ENCODE assay signal across 9 mouse cellular contexts in the genomic region with DNA sequence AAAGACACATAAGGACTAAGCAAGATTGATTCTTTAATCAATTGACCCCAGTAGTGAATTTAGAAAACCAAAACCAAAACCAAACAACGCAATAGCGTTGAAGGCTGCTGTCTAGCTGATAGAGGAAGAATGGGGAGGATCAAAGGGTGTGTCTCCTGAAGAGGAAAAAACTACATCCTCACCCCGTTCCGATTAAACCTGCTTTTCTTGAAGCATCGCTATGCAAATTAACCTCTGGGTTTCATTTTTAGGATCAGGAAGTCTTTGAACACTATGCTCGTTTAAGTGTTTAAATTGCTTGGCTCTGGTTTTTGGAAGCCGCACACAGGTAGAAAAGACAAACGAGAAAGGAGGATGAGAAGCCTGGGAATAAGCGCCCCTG. TPM values are rescaled to one million over a fixed set of nuclear protein-coding genes. Genes with fewer than 3 reads are reported as not detected.
DNase-seq lines count a peak whose midpoint lies in the region; ATAC-seq lines count a peak whose summit lies in the region.
"Had no signal": no experiment of that assay in that cellular context is flagged by ENCODE, and none has a peak within 500 bp of the region (broad histone marks: within the 10 kb centered on the region; RNA-seq: fewer than 3 reads in every experiment).

No protein-coding gene starts in this region.

- H3K9ac ChIP-seq in heart, embryonic 11.5 days (ENCODE audit: low read depth, low read length) = no peak overlapping the region
- H3K9ac ChIP-seq in forebrain, embryonic 13.5 days = peak overlapping the region; percentile 86
- peak overlapping the region; percentile 74 for H3K9ac ChIP-seq in liver, embryonic 16.5 days (ENCODE audit: low read depth, low read length)
- H3K9ac ChIP-seq in stomach, embryonic 16.5 days (ENCODE audit: low read length) = peak overlapping the region; percentile 76

- no peak overlapping the region for H3K27ac ChIP-seq in heart, embryonic 11.5 days (ENCODE audit: low read depth, low read length)
- no peak overlapping the region for H3K27ac ChIP-seq in forebrain, embryonic 13.5 days
- no peak overlapping the region for H3K27ac ChIP-seq in liver, embryonic 16.5 days (ENCODE audit: low read length)
- H3K27ac ChIP-seq in stomach, embryonic 16.5 days (ENCODE audit: low read length) = peak overlapping the region; percentile 53

- H3K4me2 ChIP-seq in heart, embryonic 11.5 days = peak overlapping the region; percentile 92
- peak overlapping the region; percentile 80 for H3K4me2 ChIP-seq in forebrain, embryonic 13.5 days
- peak overlapping the region; percentile 97 for H3K4me2 ChIP-seq in liver, embryonic 16.5 days (ENCODE audit: low read depth, low read length)
- peak overlapping the region; percentile 80 for H3K4me2 ChIP-seq in stomach, embryonic 16.5 days (ENCODE audit: low read depth, low read length)

- DNase-seq in heart, postnatal 25 days (ENCODE audit: low spot score) = no peak
- DNase-seq in CD4-positive, CD25-positive, alpha-beta regulatory T cell, adult 2 months (ENCODE audit: low read depth, low spot score) = peak; percentile 78
- no peak for DNase-seq in right cerebral cortex, adult 18-20 months
- no peak for DNase-seq in left cerebral cortex, postnatal 10 days (ENCODE audit: extremely low spot score in 1 of 2, low spot score in 2 of 2)

- H3K36me3 ChIP-seq in heart, embryonic 11.5 days (ENCODE audit: control insufficient read depth, insufficient read depth, low read length) = no peaks in the 10 kb centered on the region
- 0 out of 2 replicates have a peak, but pooled peaks cover 10% of the 10 kb centered on the region for H3K36me3 ChIP-seq in forebrain, embryonic 13.5 days (ENCODE audit: poor library complexity, severe bottlenecking)
- H3K36me3 ChIP-seq in liver, embryonic 16.5 days (ENCODE audit: control insufficient read depth, insufficient read depth) = no peaks in the 10 kb centered on the region
- no peaks in the 10 kb centered on the region for H3K36me3 ChIP-seq in stomach, embryonic 16.5 days (ENCODE audit: control insufficient read depth, insufficient read depth, low read length)

- H3K9me3 ChIP-seq in heart, embryonic 11.5 days (replicated peaks; ENCODE audit: control insufficient read depth, low read length) = no peaks in the 10 kb centered on the region
- no peaks in the 10 kb centered on the region for H3K9me3 ChIP-seq in forebrain, embryonic 13.5 days (replicated peaks)
- no peaks in the 10 kb centered on the region for H3K9me3 ChIP-seq in liver, embryonic 16.5 days (replicated peaks; ENCODE audit: control insufficient read depth, low read length)
- no peaks in the 10 kb centered on the region for H3K9me3 ChIP-seq in stomach, embryonic 16.5 days (replicated peaks; ENCODE audit: control insufficient read depth, low read length)

- intact Hi-C loops in heart, postnatal 25 days (cut with DNase I) = loop anchor here (5.0 kb wide), 1 partner anchor 91 kb away; a partner anchor contains a TSS
- intact Hi-C loops in left cerebral cortex, postnatal 10 days (cut with DNase I) = no loop called here

- H3K4me3 ChIP-seq in heart, embryonic 11.5 days (ENCODE audit: low read depth, low read length) = peak overlapping the region; percentile 61
- peak overlapping the region; percentile 78 for H3K4me3 ChIP-seq in forebrain, embryonic 13.5 days
- H3K4me3 ChIP-seq in liver, embryonic 16.5 days (ENCODE audit: low read depth, low read length) = peak overlapping the region; percentile 74
- peak overlapping the region; percentile 70 for H3K4me3 ChIP-seq in stomach, embryonic 16.5 days (replicated peaks; ENCODE audit: low read length)

- peaks cover 3% of the 10 kb centered on the region; the same call in 1 of the 2 replicates for H3K27me3 ChIP-seq in heart, embryonic 11.5 days (ENCODE audit: control insufficient read depth, insufficient read depth, low read length)
- H3K27me3 ChIP-seq in forebrain, embryonic 13.5 days = peaks cover 10% of the 10 kb centered on the region
- H3K27me3 ChIP-seq in liver, embryonic 16.5 days (ENCODE audit: control insufficient read depth, insufficient read depth, low read depth, low read length) = peaks cover 14% of the 10 kb centered on the region
- no peaks in the 10 kb centered on the region; the same call in 1 of the 2 replicates for H3K27me3 ChIP-seq in stomach, embryonic 16.5 days (ENCODE audit: control insufficient read depth, insufficient read depth, low read length)
- H3K27me3 ChIP-seq: Patski had no signal

- 17% methylated on average over 9 of the region's 9 CpGs for WGBS in heart, embryonic 11.5 days (ENCODE audit: insufficient replicate concordance)
- WGBS in forebrain, embryonic 13.5 days = 18% methylated on average over 9 of the region's 9 CpGs
- WGBS in liver, embryonic 16.5 days (ENCODE audit: insufficient replicate concordance) = 10% methylated on average over 9 of the region's 9 CpGs
- 19% methylated on average over 9 of the region's 9 CpGs for WGBS in stomach, embryonic 16.5 days

- H3K4me1 ChIP-seq in heart, embryonic 11.5 days (ENCODE audit: control insufficient read depth, insufficient read depth, low read length) = peaks cover 2% of the 10 kb centered on the region
- H3K4me1 ChIP-seq in forebrain, embryonic 13.5 days = peaks cover 18% of the 10 kb centered on the region
- H3K4me1 ChIP-seq in liver, embryonic 16.5 days (ENCODE audit: control insufficient read depth, low read depth, low read length) = peaks cover 18% of the 10 kb centered on the region
- H3K4me1 ChIP-seq in stomach, embryonic 16.5 days (ENCODE audit: control insufficient read depth, insufficient read depth, low read length) = peaks cover 13% of the 10 kb centered on the region

- ATAC-seq in heart, embryonic 11.5 days (replicated peaks; ENCODE audit: insufficient number of reproducible peaks, low FRiP score, low TSS enrichment) = no peak
- ATAC-seq in forebrain, embryonic 13.5 days = no peak
- no peak for ATAC-seq in liver, embryonic 16.5 days (ENCODE audit: low read depth)
- ATAC-seq in stomach, embryonic 16.5 days (ENCODE audit: insufficient read depth, low FRiP score) = no peak

RNA-seq across cellular contexts. Expression of a gene that starts 1.2 kb away (rescaled TPM):
- polyA plus RNA-seq in heart, embryonic 11.5 days (2014; fragmentation: Nextera tagmentation; extraction: Ambion mirVana) = 60.5 and 68.8 TPM in 2 replicates
- 10 to 100 TPM; 65.5 to 74.3 TPM for total RNA-seq in heart, postnatal 25 days (2021)
- 49.9 and 55.6 TPM in 2 replicates for polyA plus RNA-seq in forebrain, embryonic 13.5 days (2015; fragmentation: Nextera tagmentation; extraction: Ambion mirVana)
- 7.1 and 7.4 TPM in 2 replicates for polyA plus RNA-seq in liver, embryonic 16.5 days (2015; fragmentation: Nextera tagmentation; extraction: Ambion mirVana)
- polyA plus RNA-seq in stomach, embryonic 16.5 days (2015; fragmentation: Nextera tagmentation; extraction: Ambion mirVana) = 48.7 and 62.2 TPM in 2 replicates
- 10 to 100 TPM; 92.3 to 95.0 TPM for total RNA-seq in left cerebral cortex, postnatal 10 days (2021)

RNA-seq across cellular contexts. Expression of a gene that starts 22.4 kb away (rescaled TPM):
- 2.2 and 3.5 TPM in 2 replicates for polyA plus RNA-seq in heart, embryonic 11.5 days (2014; fragmentation: Nextera tagmentation; extraction: Ambion mirVana)
- 10 to 100 TPM; 24.4 to 25.9 TPM for total RNA-seq in heart, postnatal 25 days (2021)
- 7.4 and 7.9 TPM in 2 replicates for polyA plus RNA-seq in forebrain, embryonic 13.5 days (2015; fragmentation: Nextera tagmentation; extraction: Ambion mirVana)
- polyA plus RNA-seq in liver, embryonic 16.5 days (2015; fragmentation: Nextera tagmentation; extraction: Ambion mirVana) = 2.2 and 2.6 TPM in 2 replicates
- 2.7 and 2.9 TPM in 2 replicates for polyA plus RNA-seq in stomach, embryonic 16.5 days (2015; fragmentation: Nextera tagmentation; extraction: Ambion mirVana)
- total RNA-seq in left cerebral cortex, postnatal 10 days (2021) = 1 to 10 TPM; 3.4 to 4.7 TPM

RNA-seq across cellular contexts. Expression of a gene that starts 49.5 kb away (rescaled TPM):
- 77.9 and 95.2 TPM in 2 replicates for polyA plus RNA-seq in heart, embryonic 11.5 days (2014; fragmentation: Nextera tagmentation; extraction: Ambion mirVana)
- 100 to 1,000 TPM; 153 to 157 TPM for total RNA-seq in heart, postnatal 25 days (2021)
- 44.9 and 63.0 TPM in 2 replicates for polyA plus RNA-seq in forebrain, embryonic 13.5 days (2015; fragmentation: Nextera tagmentation; extraction: Ambion mirVana)
- polyA plus RNA-seq in liver, embryonic 16.5 days (2015; fragmentation: Nextera tagmentation; extraction: Ambion mirVana) = 18.6 and 22.2 TPM in 2 replicates
- polyA plus RNA-seq in stomach, embryonic 16.5 days (2015; fragmentation: Nextera tagmentation; extraction: Ambion mirVana) = 53.7 and 58.0 TPM in 2 replicates
- 10 to 100 TPM; 74.8 to 82.0 TPM for total RNA-seq in left cerebral cortex, postnatal 10 days (2021)

RNA-seq across cellular contexts. Expression of a gene that starts 50.4 kb away (rescaled TPM):
- 84.5 and 88.2 TPM in 2 replicates for polyA plus RNA-seq in heart, embryonic 11.5 days (2014; fragmentation: Nextera tagmentation; extraction: Ambion mirVana)
- total RNA-seq in heart, postnatal 25 days (2021) = 10 to 100 TPM; 59.0 to 70.1 TPM
- 95.7 and 96.4 TPM in 2 replicates for polyA plus RNA-seq in forebrain, embryonic 13.5 days (2015; fragmentation: Nextera tagmentation; extraction: Ambion mirVana)
- 52.9 and 55.6 TPM in 2 replicates for polyA plus RNA-seq in liver, embryonic 16.5 days (2015; fragmentation: Nextera tagmentation; extraction: Ambion mirVana)
- 104 TPM in 2 replicates for polyA plus RNA-seq in stomach, embryonic 16.5 days (2015; fragmentation: Nextera tagmentation; extraction: Ambion mirVana)
- total RNA-seq in left cerebral cortex, postnatal 10 days (2021) = 10 to 100 TPM; 45.3 to 58.8 TPM

RNA-seq across cellular contexts. Expression of a gene that starts 50.9 kb away (rescaled TPM):
- polyA plus RNA-seq in heart, embryonic 11.5 days (2014; fragmentation: Nextera tagmentation; extraction: Ambion mirVana) = 86.6 and 116 TPM in 2 replicates
- total RNA-seq in heart, postnatal 25 days (2021) = 100 to 1,000 TPM; 129 to 149 TPM
- 151 and 154 TPM in 2 replicates for polyA plus RNA-seq in forebrain, embryonic 13.5 days (2015; fragmentation: Nextera tagmentation; extraction: Ambion mirVana)
- 36.9 and 39.0 TPM in 2 replicates for polyA plus RNA-seq in liver, embryonic 16.5 days (2015; fragmentation: Nextera tagmentation; extraction: Ambion mirVana)
- 89.8 and 98.8 TPM in 2 replicates for polyA plus RNA-seq in stomach, embryonic 16.5 days (2015; fragmentation: Nextera tagmentation; extraction: Ambion mirVana)
- total RNA-seq in left cerebral cortex, postnatal 10 days (2021) = 100 to 1,000 TPM; 211 to 212 TPM
